Mouse (Mus musculus) C2C12 (cell line): ENCODE results near the gene Arv1.

Experiments
- CEBPB ChIP-seq: IDR thresholded peaks from one replicate; pipeline ENCODE4 v1.6.1; 2011; ENCODE audit warnings: low read depth, mild to moderate bottlenecking, control low read depth, moderate library complexity
- CTCF ChIP-seq: IDR thresholded peaks from one replicate; pipeline ENCODE4 v1.5.1; 2011; ENCODE audit not compliant: control insufficient read depth, insufficient read depth, insufficient read length
- FOSL1 ChIP-seq: IDR thresholded peaks from one replicate; pipeline ENCODE4 v1.8.0; 2011; ENCODE audit warnings: mild to moderate bottlenecking, low read length; ENCODE audit not compliant: poor library complexity, insufficient read depth, severe bottlenecking
- MAX ChIP-seq: IDR thresholded peaks from one replicate; pipeline ENCODE4 v1.6.1; 2011; ENCODE audit warnings: mild to moderate bottlenecking, control low read depth
- MYOD1 ChIP-seq: IDR thresholded peaks from one replicate; pipeline ENCODE4 v1.6.1; 2011; ENCODE audit warnings: low read depth; ENCODE audit not compliant: control insufficient read depth, insufficient read length
- MYOG ChIP-seq: IDR thresholded peaks from one replicate; pipeline ENCODE4 v1.6.1; 2011; ENCODE audit not compliant: control insufficient read depth, insufficient read length; ENCODE audit errors: extremely low read depth
- USF1 ChIP-seq: IDR thresholded peaks from one replicate; pipeline ENCODE4 v1.6.1; 2011; ENCODE audit warnings: low read depth, mild to moderate bottlenecking, control low read depth, moderate library complexity

- TF ChIP-seq CTCF (no peak), MYOG (no peak), MAX (no peak), MYOD1 (no peak), USF1 (no peak), CEBPB (no peak), FOSL1 (no peak)
Observed at GRCm38 (mm10) chr8:124735371-124735911, 13.5 kb downstream of the Arv1 start.
